ENCODE assay signal across 24 mouse cellular contexts in genomic region chr15:100952292-100952691, GRCm38 (mm10).
"Had no signal": no experiment of that assay in that cellular context is flagged by ENCODE, and none has a peak within 500 bp of the region (broad histone marks: within the 10 kb centered on the region; RNA-seq: fewer than 3 reads in every experiment).

No protein-coding gene starts in this region.

- H3K27ac ChIP-seq: heart, adult 2 months; heart, embryonic 13.5 days; heart, embryonic 15.5 days; hindbrain, embryonic 13.5 days; hindbrain, embryonic 15.5 days; hindbrain, postnatal 0 days; left cerebral cortex, adult 2 months; limb, embryonic 10.5 days; limb, embryonic 12.5 days; liver, embryonic 12.5 days; liver, embryonic 14.5 days had no signal

- ATAC-seq: hindbrain, postnatal 0 days; intestine, embryonic 16.5 days; liver, embryonic 12.5 days; liver, postnatal 0 days had no signal

- H3K27me3 ChIP-seq: heart, embryonic 15.5 days; hindbrain, embryonic 13.5 days; hindbrain, embryonic 15.5 days; limb, embryonic 12.5 days had no signal

- H3K36me3 ChIP-seq: heart, embryonic 13.5 days; heart, embryonic 15.5 days; hindbrain, embryonic 15.5 days; limb, embryonic 10.5 days; limb, embryonic 12.5 days; liver, embryonic 12.5 days had no signal

- DNase-seq: gastrocnemius, postnatal 14 days; gastrocnemius, postnatal 36 days; heart, adult 11 months; heart, adult 2 months; heart, postnatal 14 days; heart, postnatal 36 days; kidney, adult 18-20 months; kidney, adult 8-10 months; kidney, postnatal 10 days; kidney, postnatal 25 days; kidney, postnatal 4 days; liver, postnatal 0 days had no signal

- H3K9ac ChIP-seq: heart, embryonic 13.5 days; heart, embryonic 15.5 days; hindbrain, embryonic 13.5 days; hindbrain, embryonic 15.5 days; limb, embryonic 12.5 days; liver, embryonic 12.5 days; liver, embryonic 14.5 days; liver, postnatal 0 days had no signal

- H3K4me3 ChIP-seq: heart, adult 2 months; heart, embryonic 13.5 days; heart, embryonic 15.5 days; hindbrain, embryonic 13.5 days; hindbrain, embryonic 15.5 days; left cerebral cortex, adult 2 months; limb, embryonic 10.5 days; limb, embryonic 12.5 days; liver, embryonic 12.5 days had no signal

- H3K4me1 ChIP-seq: heart, embryonic 13.5 days; heart, embryonic 15.5 days; limb, embryonic 10.5 days; limb, embryonic 12.5 days; liver, embryonic 12.5 days had no signal

- H3K9me3 ChIP-seq: heart, embryonic 15.5 days; hindbrain, embryonic 13.5 days; hindbrain, embryonic 15.5 days; limb, embryonic 10.5 days; limb, embryonic 12.5 days; liver, embryonic 12.5 days had no signal

- H3K4me2 ChIP-seq: heart, embryonic 11.5 days; heart, embryonic 13.5 days; heart, embryonic 15.5 days; hindbrain, embryonic 13.5 days; hindbrain, embryonic 15.5 days; limb, embryonic 12.5 days; liver, embryonic 12.5 days had no signal
